Mouse (Mus musculus) embryonic facial prominence, embryonic 12.5 days (tissue): ENCODE data around the gene Clp1. TPM values are rescaled to one million over a fixed set of nuclear protein-coding genes. Genes with fewer than 3 reads are reported as not detected.

Source experiments
- ATAC-seq: fragments of 200-750 bp; cut with Nextera tagmentation; 2 replicates; pipeline ENCODE4 v1.8.0; 2017; ENCODE audit not compliant: insufficient number of reproducible peaks, insufficient read depth, low FRiP score, low TSS enrichment
- H3K27ac ChIP-seq: fragments of 300-500 bp; sonication (generic); 2 replicates; pipeline ENCODE4 v1.5.1; 2016; ENCODE audit warnings: mild to moderate bottlenecking
- H3K27me3 ChIP-seq: fragments of 300-500 bp; sonication (generic); 2 replicates; pipeline ENCODE4 v1.6.1; 2016; ENCODE audit warnings: mild to moderate bottlenecking, moderate library complexity
- H3K36me3 ChIP-seq: fragments of 300-500 bp; sonication (generic); 2 replicates; pipeline ENCODE4 v1.6.1; 2016; ENCODE audit warnings: mild to moderate bottlenecking
- H3K4me1 ChIP-seq: fragments of 300-500 bp; sonication (generic); 2 replicates; pipeline ENCODE4 v1.6.1; 2016
- H3K4me2 ChIP-seq: fragments of 300-500 bp; sonication (generic); replicated peaks from 2 replicates; pipeline ENCODE4 v1.6.1; 2016; ENCODE audit warnings: mild to moderate bottlenecking, moderate library complexity
- H3K4me3 ChIP-seq: fragments of 300-500 bp; sonication (generic); 2 replicates; pipeline ENCODE4 v1.5.1; 2016; ENCODE audit warnings: mild to moderate bottlenecking
- H3K9ac ChIP-seq: fragments of 300-500 bp; sonication (generic); 2 replicates; pipeline ENCODE4 v1.6.1; 2016; ENCODE audit warnings: mild to moderate bottlenecking, moderate library complexity
- H3K9me3 ChIP-seq: fragments of 300-500 bp; sonication (generic); 2 replicates; pipeline ENCODE4 v1.6.1; 2016; ENCODE audit warnings: mild to moderate bottlenecking, moderate library complexity
- WGBS: fragments of 180-500 bp; shearing (Covaris S2); methylation state at CpG from one replicate; pipeline ENCODE4 v1.1.7; 2016; 5-methylcytosine and 5-hydroxymethylcytosine counted together
- polyA plus RNA-seq: library from polyadenylated mRNA; unstranded; fragments of >200 nt; fragmentation: Nextera tagmentation; extraction: Ambion mirVana; gene quantifications from 2 replicates; pipeline ENCODE4 v1.2.1, GENCODE M21; 2016

The Clp1 gene
- polyA plus RNA-seq, 1 experiment from 2014 or later = 43.8 TPM

GRCm38 (mm10) chr2:84723856-84724255 lies 3.3 kb downstream of the Clp1 start:
- ATAC-seq = no peak
- H3K27ac ChIP-seq = no peak overlapping the region
- no peaks in the 10 kb centered on the region for H3K27me3 ChIP-seq
- H3K4me2 ChIP-seq = no peak overlapping the region
- peaks cover 32% of the 10 kb centered on the region for H3K36me3 ChIP-seq
- no peak overlapping the region for H3K4me3 ChIP-seq
- H3K9me3 ChIP-seq = no peaks in the 10 kb centered on the region
- 94% methylated on average over 14 of the region's 14 CpGs for WGBS
- H3K4me1 ChIP-seq = peaks cover 12% of the 10 kb centered on the region
- H3K9ac ChIP-seq = no peak overlapping the region

GRCm38 (mm10) chr2:84721182-84721581 lies 6.0 kb downstream of the Clp1 start:
- Histone ChIP-seq H3K27ac (no peak overlapping the region), H3K27me3 (no peaks in the 10 kb centered on the region), H3K4me3 (no peak overlapping the region), H3K9me3 (no peaks in the 10 kb centered on the region), H3K9ac (no peak overlapping the region), H3K36me3 (peaks cover 32% of the 10 kb centered on the region), H3K4me2 (no peak overlapping the region), H3K4me1 (peaks cover 7% of the 10 kb centered on the region)
- no peak for ATAC-seq
- WGBS = 71% methylated on average over 3 of the region's 3 CpGs

GRCm38 (mm10) chr2:84720718-84721117 lies 6.4 kb downstream of the Clp1 start:
- Histone ChIP-seq H3K9me3 (no peaks in the 10 kb centered on the region), H3K4me3 (no peak overlapping the region), H3K27me3 (no peaks in the 10 kb centered on the region), H3K4me1 (peaks cover 3% of the 10 kb centered on the region), H3K4me2 (no peak overlapping the region), H3K36me3 (peaks cover 32% of the 10 kb centered on the region), H3K27ac (no peak overlapping the region), H3K9ac (no peak overlapping the region)
- 95% methylated on average over 2 of the region's 2 CpGs for WGBS
- no peak for ATAC-seq

GRCm38 (mm10) chr2:84717357-84717756 lies 9.8 kb downstream of the Clp1 start:
- peaks cover 10% of the 10 kb centered on the region for H3K4me1 ChIP-seq
- no peak overlapping the region for H3K27ac ChIP-seq
- no peak overlapping the region for H3K4me2 ChIP-seq
- H3K27me3 ChIP-seq = no peaks in the 10 kb centered on the region
- no peak overlapping the region for H3K4me3 ChIP-seq
- 89% methylated on average over 4 of the region's 4 CpGs for WGBS
- no peak overlapping the region for H3K9ac ChIP-seq
- H3K9me3 ChIP-seq = no peaks in the 10 kb centered on the region
- peaks cover 10% of the 10 kb centered on the region; the same call in 1 of the 2 replicates for H3K36me3 ChIP-seq
- no peak for ATAC-seq

GRCm38 (mm10) chr2:84716423-84717355 lies 10.5 kb downstream of the Clp1 start:
- Histone ChIP-seq H3K27ac (no peak overlapping the region), H3K27me3 (no peaks in the 10 kb centered on the region), H3K4me3 (peak overlapping the region; percentile 96), H3K9me3 (no peaks in the 10 kb centered on the region), H3K36me3 (peaks cover 7% of the 10 kb centered on the region; the same call in 1 of the 2 replicates), H3K4me2 (peak overlapping the region; percentile 59), H3K4me1 (peaks cover 10% of the 10 kb centered on the region), H3K9ac (peak overlapping the region; percentile 46)
- ATAC-seq = no peak
- 34% methylated on average over 9 of the region's 9 CpGs for WGBS

GRCm38 (mm10) chr2:84715562-84716361 lies 11.4 kb downstream of the Clp1 start:
- ATAC-seq = peak; percentile 96
- WGBS = under 1% methylated on average over 33 of the region's 33 CpGs
- H3K27me3 ChIP-seq = no peaks in the 10 kb centered on the region

GRCm38 (mm10) chr2:84714811-84715561 lies 12.2 kb downstream of the Clp1 start, which contains the start of gene Zdhhc5:
Gene Zdhhc5 (minus strand): TSS chr2:84715180.
- H3K4me2 ChIP-seq = peak within 1 kb of the TSS; percentile 75
- no peaks in the 10 kb centered on the region for H3K9me3 ChIP-seq
- H3K4me3 ChIP-seq = peak within 1 kb of the TSS; percentile 96
- H3K27ac ChIP-seq = peak within 1 kb of the TSS; percentile 96
- no peaks in the 10 kb centered on the region for H3K27me3 ChIP-seq
- peak; percentile 95 for ATAC-seq
- peaks cover 11% of the 10 kb centered on the region for H3K36me3 ChIP-seq
- H3K9ac ChIP-seq = peak within 1 kb of the TSS; percentile 88
- under 1% methylated on average over 106 of the region's 107 CpGs for WGBS
- H3K4me1 ChIP-seq = peaks cover 10% of the 10 kb centered on the region

More at GRCm38 (mm10) chr2:84715562-84716361, 11.4 kb downstream of the Clp1 start:
- H3K4me3 ChIP-seq = peak overlapping the region; percentile 96
- H3K9me3 ChIP-seq = no peaks in the 10 kb centered on the region
- peaks cover 10% of the 10 kb centered on the region for H3K4me1 ChIP-seq
- peak overlapping the region; percentile 96 for H3K27ac ChIP-seq
- H3K4me2 ChIP-seq = peak overlapping the region; percentile 59
- H3K36me3 ChIP-seq = peaks cover 3% of the 10 kb centered on the region
- H3K9ac ChIP-seq = peak overlapping the region; percentile 46

- H3K27ac ChIP-seq = peak overlapping the region; percentile 96
- ATAC-seq = no peak
- H3K9ac ChIP-seq = peak overlapping the region; percentile 88
- H3K4me1 ChIP-seq = peaks cover 10% of the 10 kb centered on the region
- H3K36me3 ChIP-seq = peaks cover 15% of the 10 kb centered on the region
- peak overlapping the region; percentile 96 for H3K4me3 ChIP-seq
- H3K27me3 ChIP-seq = no peaks in the 10 kb centered on the region
- peak overlapping the region; percentile 75 for H3K4me2 ChIP-seq
- no peaks in the 10 kb centered on the region for H3K9me3 ChIP-seq
- WGBS = under 1% methylated on average over 22 of the region's 26 CpGs
Observed at GRCm38 (mm10) chr2:84714422-84714810, 12.7 kb downstream of the Clp1 start.

- peaks cover 28% of the 10 kb centered on the region for H3K36me3 ChIP-seq
- WGBS = 93% methylated on average over 2 of the region's 2 CpGs
- H3K4me1 ChIP-seq = peaks cover 10% of the 10 kb centered on the region
- no peak overlapping the region for H3K4me2 ChIP-seq
- H3K27ac ChIP-seq = no peak overlapping the region
- H3K4me3 ChIP-seq = no peak overlapping the region
- no peak overlapping the region for H3K9ac ChIP-seq
- H3K9me3 ChIP-seq = no peaks in the 10 kb centered on the region
- ATAC-seq = no peak
- H3K27me3 ChIP-seq = no peaks in the 10 kb centered on the region
Observed at GRCm38 (mm10) chr2:84711898-84712297, 15.3 kb downstream of the Clp1 start.

GRCm38 (mm10) chr2:84707523-84707922 lies 19.6 kb downstream of the Clp1 start:
- Histone ChIP-seq H3K9me3 (no peaks in the 10 kb centered on the region), H3K27me3 (no peaks in the 10 kb centered on the region), H3K36me3 (peaks cover 41% of the 10 kb centered on the region), H3K9ac (no peak overlapping the region), H3K4me1 (no peaks in the 10 kb centered on the region), H3K27ac (no peak overlapping the region), H3K4me2 (no peak overlapping the region), H3K4me3 (no peak overlapping the region)
- 57% methylated on average over 1 of the region's 1 CpGs for WGBS
- ATAC-seq = no peak

GRCm38 (mm10) chr2:84705295-84705694 lies 21.9 kb downstream of the Clp1 start:
- Histone ChIP-seq H3K4me3 (no peak overlapping the region), H3K9me3 (no peaks in the 10 kb centered on the region), H3K27ac (no peak overlapping the region), H3K4me1 (no peaks in the 10 kb centered on the region), H3K27me3 (no peaks in the 10 kb centered on the region), H3K4me2 (no peak overlapping the region), H3K9ac (no peak overlapping the region), H3K36me3 (peaks cover 38% of the 10 kb centered on the region)
- 95% methylated on average over 1 of the region's 1 CpGs for WGBS
- ATAC-seq = no peak
